Comparison of ENCODE assay signal across 8 mouse cellular contexts in the genomic region with DNA sequence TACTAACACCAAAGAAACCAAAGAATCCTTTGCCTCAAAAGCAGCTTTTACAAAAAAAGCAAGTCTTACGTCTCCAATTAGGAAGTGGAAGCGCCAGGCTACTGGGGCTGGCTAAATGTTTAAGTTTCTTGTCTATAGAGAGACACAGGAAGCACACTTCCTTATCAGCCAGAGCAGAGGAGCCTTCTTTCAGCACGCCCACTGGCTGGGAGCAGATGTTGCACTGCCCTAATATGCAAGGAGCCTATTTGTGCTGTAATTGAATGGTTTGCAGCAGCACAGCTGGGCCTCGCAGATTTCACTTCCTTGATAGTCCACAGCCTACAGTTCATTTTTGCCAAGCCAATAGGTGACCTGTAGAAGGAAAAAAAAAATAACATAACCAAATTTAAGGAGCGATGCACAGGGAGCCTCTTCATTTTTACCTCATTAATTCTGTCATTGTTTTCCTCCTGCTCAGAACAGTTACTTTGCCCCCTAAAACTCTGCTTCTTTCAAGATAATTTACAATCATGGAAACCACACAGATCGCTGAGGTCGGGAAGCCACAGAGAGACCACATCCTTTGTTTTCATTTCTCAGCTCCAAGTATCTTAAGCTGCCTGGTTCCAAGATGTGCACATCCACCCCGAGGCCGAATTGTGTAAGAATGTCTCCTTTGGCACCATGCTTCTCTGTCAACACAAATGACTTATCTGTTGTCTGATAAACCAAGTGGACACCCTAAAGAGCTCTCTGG.
A peak's percentile ranks its signal among the peaks of the same experiment; 100 is the strongest.
DNase-seq lines count a peak whose midpoint lies in the region; ATAC-seq and TF ChIP-seq lines count a peak whose summit lies in the region.

No protein-coding gene starts in this region.

- DNase-seq in ZHBTc4 (ENCODE audit: low read depth, low spot score) = peak; percentile 7
- peak; percentile 34 for DNase-seq in heart, adult 8-10 months (ENCODE audit: low spot score)
- DNase-seq in kidney, adult 9 months = peak; percentile 42
- peak; percentile 18 to 27 for DNase-seq in thymus, postnatal 10 days (ENCODE audit: low spot score in 2 of 2)
- no peak for DNase-seq in testis, postnatal 10 days (ENCODE audit: low spot score)

- H3K4me3 ChIP-seq in C2C12 (ENCODE audit: insufficient read depth, poor library complexity, severe bottlenecking) = no peak overlapping the region

- H3K79me3 ChIP-seq in C2C12 (ENCODE audit: low read depth) = no peaks in the 10 kb centered on the region

- no peaks in the 10 kb centered on the region for H3K36me3 ChIP-seq in C2C12 (ENCODE audit: control insufficient read depth, insufficient read depth)

- no peaks in the 10 kb centered on the region for H3K79me2 ChIP-seq in C2C12 (ENCODE audit: control insufficient read depth, insufficient read depth)

- TF ChIP-seq CTCF in C2C12 (IDR thresholded peaks at IDR 0.05; ENCODE audit: control insufficient read depth, insufficient read depth, insufficient read length) = no peak

- no peak overlapping the region for H3ac ChIP-seq in C2C12 (ENCODE audit: control insufficient read depth, insufficient read length, low read depth)

- peak; percentile 99 for ATAC-seq in megakaryocyte-erythroid progenitor cell, adult 5-6 weeks (replicated peaks; ENCODE audit: low FRiP score, low TSS enrichment, poor library complexity, severe bottlenecking)
- no peak for ATAC-seq in frontal cortex, adult (ENCODE audit: low TSS enrichment)

- H3K27me3 ChIP-seq in C2C12 (ENCODE audit: control insufficient read depth, insufficient read depth, insufficient read length) = no peaks in the 10 kb centered on the region

TF ChIP-seq in C2C12, 6 proteins besides CTCF, POLR2A, EP300 and RAD21:
- peak; percentile 77 for TF ChIP-seq CEBPB (IDR thresholded peaks at IDR 0.05; ENCODE audit: low read depth)
- TF ChIP-seq MYOD1 (IDR thresholded peaks at IDR 0.05; ENCODE audit: control insufficient read depth, insufficient read length, low read depth) = peak; percentile 75
- no peak for TF ChIP-seq USF1 (IDR thresholded peaks at IDR 0.05; ENCODE audit: low read depth)
